Mouse (Mus musculus) liver, adult 2 months (tissue): ENCODE data around the gene Cdkn2aip.

Experiments used
- CTCF ChIP-seq: fragments of 200-500 bp; IDR thresholded peaks from 2 replicates; pipeline ENCODE4 v1.5.1; 2011; ENCODE audit warnings: low read depth, low read length, control low read depth
- POLR2A ChIP-seq: fragments of 200-500 bp; IDR thresholded peaks from 2 replicates; pipeline ENCODE4 v1.6.1; 2011; ENCODE audit warnings: low read length, control low read depth; ENCODE audit not compliant: insufficient read depth; ENCODE audit errors: extremely low read depth

- no peak for TF ChIP-seq CTCF
- TF ChIP-seq POLR2A = no peak
Measured at GRCm38 (mm10) chr8:47721609-47722008, 7.9 kb upstream of the Cdkn2aip start.
